Mouse (Mus musculus) B cell, adult 62 days (primary cell): Measurements from ENCODE around the gene Lap3. TPM values are rescaled to one million over a fixed set of nuclear protein-coding genes. Genes with fewer than 3 reads are reported as not detected.

ENCODE experiments used
- total RNA-seq: library from RNA; stranded (reverse); gene quantifications from 4 replicates; pipeline ENCODE4 v1.2.4, GENCODE M21; 2023

Gene Lap3
- total RNA-seq, result 15.9 to 19.3 TPM (median 18.5 TPM) in 4 replicates

DNA sequence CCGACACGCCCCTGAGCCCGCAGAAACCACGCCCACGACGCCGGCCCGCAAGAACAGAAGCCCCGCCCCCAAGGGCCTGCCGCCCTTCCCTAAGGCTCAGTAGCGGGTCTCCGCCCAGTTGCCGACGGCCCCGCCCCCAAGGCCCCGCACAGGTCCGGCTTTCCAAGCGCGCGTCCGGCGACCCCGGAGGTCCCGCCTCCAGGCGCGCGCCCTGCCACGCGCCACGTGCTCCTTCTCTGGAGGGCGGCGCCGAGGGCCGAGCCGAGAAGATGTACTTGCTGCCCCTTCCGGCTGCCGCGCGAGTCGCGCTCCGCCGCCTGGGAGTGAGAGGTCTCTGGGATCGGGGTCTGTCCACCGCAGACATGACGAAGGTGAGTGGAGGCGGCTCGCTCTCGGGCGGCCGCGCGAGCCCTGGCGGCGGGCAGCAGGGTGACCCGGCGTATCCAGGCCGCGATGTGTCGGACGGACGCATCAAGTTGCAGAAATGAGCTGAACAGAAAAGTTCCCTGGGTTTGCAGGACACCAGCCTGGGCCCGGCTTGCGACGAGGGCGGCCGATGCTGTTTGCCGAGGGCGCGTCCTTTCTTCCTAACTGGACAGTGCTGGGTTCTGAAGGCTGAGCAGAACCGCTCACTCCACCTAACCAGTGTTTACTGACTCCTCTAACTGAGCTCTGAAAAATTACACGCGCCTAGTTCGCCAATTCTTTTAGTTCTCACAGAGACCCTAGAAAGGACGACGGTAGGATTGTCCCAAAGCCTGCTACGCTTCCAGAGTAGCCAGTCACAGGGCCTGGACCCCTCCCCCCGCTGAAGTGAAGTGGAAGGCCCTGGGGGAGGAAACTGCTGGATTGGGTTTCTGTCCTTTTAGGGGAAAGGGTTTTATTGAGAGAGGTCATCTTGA lies at the start of gene Lap3:
Lap3 (plus strand) TSS at position 184 of the 902 bp plus-strand sequence.

DNA sequence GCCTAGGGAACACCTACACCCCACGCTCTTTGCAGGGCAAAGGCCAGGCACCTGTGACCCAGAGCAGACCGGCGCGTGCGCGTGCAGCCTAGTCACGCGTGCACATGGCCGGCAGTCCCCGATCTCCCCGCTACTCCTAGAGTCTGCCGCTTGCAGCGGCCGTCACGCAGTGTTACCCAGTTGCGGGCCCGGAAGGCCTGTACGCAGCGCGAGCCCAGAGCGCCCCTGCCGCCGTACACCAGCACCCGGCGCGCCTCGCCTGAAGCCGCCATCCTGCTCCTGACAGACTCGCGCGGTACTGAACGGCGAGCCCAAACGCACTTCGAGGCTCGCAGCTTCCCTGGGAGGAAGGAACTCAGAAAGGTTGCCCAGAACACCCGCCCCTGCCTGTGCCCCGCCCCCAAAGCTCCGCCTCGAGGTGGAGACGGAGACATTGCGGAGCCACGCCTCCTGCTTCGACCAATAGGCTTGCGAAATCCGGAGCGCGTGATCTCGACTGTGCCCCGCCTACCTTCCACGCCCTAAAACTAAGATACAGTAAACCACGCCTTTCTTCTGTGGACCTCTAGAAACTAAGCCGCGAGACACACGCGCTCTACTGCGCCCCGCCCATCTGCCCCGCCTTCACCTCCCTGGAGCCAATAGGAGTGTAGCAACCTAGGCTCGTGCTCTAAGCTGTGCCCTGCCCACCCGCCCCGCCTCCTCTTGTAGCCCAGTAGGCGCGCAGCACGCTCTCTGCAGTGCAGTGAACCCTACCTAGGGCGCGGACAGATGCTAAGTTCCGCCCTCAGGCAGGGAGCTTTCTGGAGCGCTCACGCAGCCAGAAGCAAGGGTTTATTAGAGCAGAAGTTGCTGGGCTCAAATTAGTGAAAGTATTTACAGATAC lies 43.1 kb upstream of the Lap3 start, which contains the start of gene Qdpr:
Qdpr (minus strand) TSS at position 406 of the 886 bp plus-strand sequence.

DNA sequence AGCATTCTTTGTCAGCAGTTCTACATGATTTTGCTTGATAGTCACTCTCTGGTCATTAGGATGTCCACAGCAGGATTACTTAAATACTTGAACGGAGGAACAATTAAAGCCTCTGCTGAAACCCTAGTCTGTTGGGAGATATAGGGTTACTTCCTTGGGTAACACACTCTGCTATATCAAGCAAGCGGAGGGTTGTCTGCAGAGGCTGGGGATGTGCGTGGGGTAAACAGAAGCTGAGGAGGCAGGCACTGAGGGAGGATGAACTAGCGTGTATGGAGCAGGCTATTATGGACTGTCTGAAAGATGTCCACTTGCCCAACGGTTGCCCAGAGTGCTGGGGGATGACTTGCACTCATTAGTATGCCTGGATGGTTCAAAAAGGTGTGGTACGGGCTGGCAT lies 39.7 kb upstream of the Lap3 start, which contains the start of gene Clrn2:
Clrn2 (plus strand) TSS at position 301 of the 400 bp plus-strand sequence.

DNA sequence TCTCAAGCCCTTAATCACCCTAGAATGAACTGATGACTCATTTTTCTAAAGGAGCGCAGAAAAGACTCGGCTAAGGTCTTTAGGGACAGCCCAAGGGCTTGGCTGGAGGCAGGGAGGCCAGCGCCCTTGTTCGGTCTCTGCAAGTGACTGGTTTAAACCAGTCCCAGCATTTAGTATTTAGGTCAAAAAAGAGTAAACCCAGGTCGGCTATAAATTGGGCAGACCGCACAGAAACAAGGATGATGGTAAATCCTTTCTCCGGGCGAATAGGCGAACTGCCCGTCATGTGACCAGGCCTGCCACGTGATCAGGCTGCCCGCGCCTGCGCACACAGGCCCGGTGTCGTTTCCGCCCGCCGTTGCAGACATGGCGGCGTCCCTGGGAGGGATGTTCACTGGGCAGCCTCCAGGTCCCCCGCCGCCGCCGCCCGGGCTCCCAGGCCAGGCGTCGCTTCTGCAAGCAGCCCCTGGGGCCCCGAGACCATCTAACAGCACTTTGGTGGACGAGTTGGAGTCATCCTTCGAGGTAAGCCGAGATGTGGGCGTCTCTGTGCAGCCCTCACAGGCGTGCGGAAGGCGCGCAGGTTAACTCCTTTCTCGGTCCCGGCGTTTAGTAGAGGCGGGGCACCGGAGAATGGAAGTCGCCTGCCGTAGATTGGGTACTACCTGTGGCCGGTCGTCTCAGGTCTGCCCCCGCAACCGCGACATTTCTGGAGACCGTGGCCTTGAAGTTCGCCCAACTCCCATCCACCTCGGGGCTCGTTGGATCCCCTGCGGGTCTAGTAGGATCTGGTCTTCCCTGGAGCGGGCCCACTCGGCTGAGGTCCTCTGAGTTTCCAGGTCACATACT lies 27.0 kb downstream of the Lap3 start, which contains the start of gene Med28:
Med28 (plus strand) TSS at position 270 of the 849 bp plus-strand sequence.

Other genes starting within 250 kb of the Lap3 start
- gene Qdpr, start 43.1 kb upstream of the Lap3 start, total RNA-seq, result 31.7 to 37.0 TPM (median 34.7 TPM) in 4 replicates
- gene Clrn2, start 39.6 kb upstream of the Lap3 start, total RNA-seq, result not detected in 4 replicates
- gene Med28, start 26.9 kb downstream of the Lap3 start, total RNA-seq, result 80.7 to 91.9 TPM (median 86.8 TPM) in 4 replicates
- gene Fam184b, start 146.2 kb downstream of the Lap3 start, total RNA-seq, result not detected in 4 replicates
- 0.85 to 1.8 TPM (median 1.1 TPM) in 4 replicates for gene Ncapg, start 176.5 kb downstream of the Lap3 start, total RNA-seq